ENCODE assay signal across 20 mouse cellular contexts in genomic region chr9:21557556-21557955, GRCm38 (mm10). TPM values are rescaled to one million over a fixed set of nuclear protein-coding genes. Genes with fewer than 3 reads are reported as not detected.
A peak's percentile ranks its signal among the peaks of the same experiment; 100 is the strongest.
DNase-seq lines count a peak whose midpoint lies in the region; ATAC-seq and TF ChIP-seq lines count a peak whose summit lies in the region.
"Had no signal": no experiment of that assay in that cellular context is flagged by ENCODE, and none has a peak within 500 bp of the region (broad histone marks: within the 10 kb centered on the region; RNA-seq: fewer than 3 reads in every experiment).

No protein-coding gene starts in this region.

- no peak for TF ChIP-seq CTCF in lung, postnatal 0 days (IDR thresholded peaks at IDR 0.05)

- peak overlapping the region; percentile 53; the same call in 1 of the 2 replicates for H3K27ac ChIP-seq in heart, embryonic 10.5 days
- H3K27ac ChIP-seq in lung, postnatal 0 days (ENCODE audit: low read length), result 0 out of 2 replicates have a peak overlapping the region, but pooled peaks have one; percentile 9
- peak overlapping the region; percentile 93 for H3K27ac ChIP-seq in liver, embryonic 16.5 days (ENCODE audit: low read length)
- H3K27ac ChIP-seq: layer of hippocampus, adult 2 months; lung, embryonic 15.5 days had no signal

- no peaks in the 10 kb centered on the region for H3K9me3 ChIP-seq in heart, embryonic 10.5 days
- no peaks in the 10 kb centered on the region for H3K9me3 ChIP-seq in lung, postnatal 0 days (ENCODE audit: low read length)
- no peaks in the 10 kb centered on the region for H3K9me3 ChIP-seq in liver, embryonic 16.5 days (replicated peaks; ENCODE audit: control insufficient read depth, low read length)
- H3K9me3 ChIP-seq: heart, embryonic 15.5 days; lung, embryonic 15.5 days had no signal

- ATAC-seq in lung, postnatal 0 days, result no peak
- ATAC-seq in liver, embryonic 16.5 days (ENCODE audit: low read depth), result no peak
- ATAC-seq: midbrain, embryonic 16.5 days had no signal

- DNase-seq in heart, embryonic 10.5 days (ENCODE audit: low spot score), result no peak
- DNase-seq in heart, postnatal 4 days, result no peak
- DNase-seq in lung, postnatal 0 days (ENCODE audit: low spot score), result no peak
- DNase-seq in lung, adult 18-20 months, result no peak
- DNase-seq in R1 (ENCODE audit: low read depth, low spot score), result peak; percentile 84
- no peak for DNase-seq in frontal cortex, adult 2 months (ENCODE audit: extremely low spot score in 1 of 2, low spot score in 1 of 2)
- no peak for DNase-seq in cerebellum, adult 11-12 months
- DNase-seq: adrenal gland, adult 2 months; cerebellum, postnatal 36 days; gastrocnemius, postnatal 14 days; kidney, adult 11 months; kidney, postnatal 10 days; left cerebral cortex, postnatal 4 days; right cerebral cortex, postnatal 14 days; thymus, postnatal 14 days had no signal

- no peak overlapping the region for H3K4me2 ChIP-seq in lung, postnatal 0 days (replicated peaks; ENCODE audit: low read depth, low read length)
- peak overlapping the region; percentile 65 for H3K4me2 ChIP-seq in liver, embryonic 16.5 days (ENCODE audit: low read depth, low read length)
- H3K4me2 ChIP-seq: heart, embryonic 15.5 days; lung, embryonic 15.5 days had no signal

- peaks cover 60% of the 10 kb centered on the region for H3K36me3 ChIP-seq in heart, embryonic 10.5 days
- H3K36me3 ChIP-seq in lung, postnatal 0 days (ENCODE audit: insufficient read depth, low read length), result no peaks in the 10 kb centered on the region
- H3K36me3 ChIP-seq in liver, embryonic 16.5 days (ENCODE audit: control insufficient read depth, insufficient read depth), result peaks cover 1% of the 10 kb centered on the region; the same call in 1 of the 2 replicates
- H3K36me3 ChIP-seq: heart, embryonic 15.5 days had no signal

- no peaks in the 10 kb centered on the region for H3K27me3 ChIP-seq in heart, embryonic 10.5 days (ENCODE audit: insufficient read depth, poor library complexity, severe bottlenecking)
- no peaks in the 10 kb centered on the region for H3K27me3 ChIP-seq in lung, postnatal 0 days (replicated peaks; ENCODE audit: insufficient read depth, low read length)
- H3K27me3 ChIP-seq in liver, embryonic 16.5 days (ENCODE audit: control insufficient read depth, insufficient read depth, low read depth, low read length), result no peaks in the 10 kb centered on the region
- H3K27me3 ChIP-seq: heart, embryonic 15.5 days; lung, embryonic 15.5 days had no signal

- no peak for TF ChIP-seq EP300 in lung, postnatal 0 days (IDR thresholded peaks at IDR 0.05)

- H3K9ac ChIP-seq in lung, postnatal 0 days (replicated peaks; ENCODE audit: low read depth), result no peak overlapping the region
- H3K9ac ChIP-seq in liver, embryonic 16.5 days (ENCODE audit: low read depth, low read length), result peak overlapping the region; percentile 57
- H3K9ac ChIP-seq: heart, embryonic 15.5 days; lung, embryonic 15.5 days had no signal

- 89% methylated on average over 2 of the region's 2 CpGs for WGBS in heart, embryonic 10.5 days
- WGBS in lung, postnatal 0 days, result 97% methylated on average over 2 of the region's 2 CpGs
- 79% methylated on average over 2 of the region's 2 CpGs for WGBS in liver, embryonic 16.5 days (ENCODE audit: insufficient replicate concordance)

- H3K4me1 ChIP-seq in heart, embryonic 10.5 days, result peaks cover 39% of the 10 kb centered on the region
- peaks cover 4% of the 10 kb centered on the region; the same call in 1 of the 2 replicates for H3K4me1 ChIP-seq in lung, postnatal 0 days (ENCODE audit: insufficient read depth, low read depth, low read length)
- H3K4me1 ChIP-seq in liver, embryonic 16.5 days (ENCODE audit: control insufficient read depth, low read depth, low read length), result peaks cover 59% of the 10 kb centered on the region
- H3K4me1 ChIP-seq: lung, embryonic 15.5 days had no signal

- no peak overlapping the region for H3K4me3 ChIP-seq in heart, embryonic 10.5 days
- H3K4me3 ChIP-seq in lung, postnatal 0 days (ENCODE audit: low read depth, low read length), result no peak overlapping the region
- H3K4me3 ChIP-seq in liver, embryonic 16.5 days (ENCODE audit: low read depth, low read length), result no peak overlapping the region
- H3K4me3 ChIP-seq: heart, embryonic 15.5 days; layer of hippocampus, adult 2 months; lung, embryonic 15.5 days had no signal

RNA-seq across cellular contexts. Expression of gene Carm1, which starts 10.9 kb away (rescaled TPM):
- 49.0 and 59.6 TPM in 2 replicates for polyA plus RNA-seq in heart, embryonic 10.5 days (2016; fragmentation: Nextera tagmentation; extraction: Ambion mirVana)
- total RNA-seq in heart, postnatal 4 days (2021), result 10 to 100 TPM; 70.5 to 79.0 TPM
- 10.8 and 12.2 TPM in 2 replicates for polyA plus RNA-seq in lung, postnatal 0 days (2015; fragmentation: Nextera tagmentation; extraction: Ambion mirVana)
- 7.0 and 9.3 TPM in 2 replicates for polyA plus RNA-seq in liver, embryonic 16.5 days (2015; fragmentation: Nextera tagmentation; extraction: Ambion mirVana)
- polyA plus RNA-seq in frontal cortex, adult 2 months (2012; rRNA removed), result 63.6 and 74.3 TPM in 2 replicates

RNA-seq across cellular contexts. Expression of gene AB124611, which starts 31.6 kb away (rescaled TPM):
- polyA plus RNA-seq in heart, embryonic 10.5 days (2016; fragmentation: Nextera tagmentation; extraction: Ambion mirVana), result 1.3 and 2.5 TPM in 2 replicates
- total RNA-seq in heart, postnatal 4 days (2021), result 1 to 10 TPM in 1 of 2 experiments, under 1 TPM in 1; 0.95 to 1.1 TPM
- polyA plus RNA-seq in lung, postnatal 0 days (2015; fragmentation: Nextera tagmentation; extraction: Ambion mirVana), result 5.2 and 5.5 TPM in 2 replicates
- polyA plus RNA-seq in liver, embryonic 16.5 days (2015; fragmentation: Nextera tagmentation; extraction: Ambion mirVana), result 9.6 and 11.3 TPM in 2 replicates
- 0.53 and 0.56 TPM in 2 replicates for polyA plus RNA-seq in frontal cortex, adult 2 months (2012; rRNA removed)

RNA-seq across cellular contexts. Expression of gene Timm29, which starts 35.0 kb away (rescaled TPM):
- polyA plus RNA-seq in heart, embryonic 10.5 days (2016; fragmentation: Nextera tagmentation; extraction: Ambion mirVana), result 27.4 and 33.3 TPM in 2 replicates
- 10 to 100 TPM; 32.3 to 36.4 TPM for total RNA-seq in heart, postnatal 4 days (2021)
- 16.5 and 17.3 TPM in 2 replicates for polyA plus RNA-seq in lung, postnatal 0 days (2015; fragmentation: Nextera tagmentation; extraction: Ambion mirVana)
- 13.9 and 14.1 TPM in 2 replicates for polyA plus RNA-seq in liver, embryonic 16.5 days (2015; fragmentation: Nextera tagmentation; extraction: Ambion mirVana)
- 53.2 TPM in 2 replicates for polyA plus RNA-seq in frontal cortex, adult 2 months (2012; rRNA removed)

RNA-seq across cellular contexts. Expression of gene Yipf2, which starts 35.1 kb away (rescaled TPM):
- polyA plus RNA-seq in heart, embryonic 10.5 days (2016; fragmentation: Nextera tagmentation; extraction: Ambion mirVana), result 17.1 and 22.8 TPM in 2 replicates
- 1 to 10 TPM; 6.6 to 7.7 TPM for total RNA-seq in heart, postnatal 4 days (2021)
- 28.3 and 30.3 TPM in 2 replicates for polyA plus RNA-seq in lung, postnatal 0 days (2015; fragmentation: Nextera tagmentation; extraction: Ambion mirVana)
- 11.5 and 12.5 TPM in 2 replicates for polyA plus RNA-seq in liver, embryonic 16.5 days (2015; fragmentation: Nextera tagmentation; extraction: Ambion mirVana)
- polyA plus RNA-seq in frontal cortex, adult 2 months (2012; rRNA removed), result 27.6 and 27.8 TPM in 2 replicates

RNA-seq across cellular contexts. Expression of gene Tmed1, which starts 47.5 kb away (rescaled TPM):
- 119 and 134 TPM in 2 replicates for polyA plus RNA-seq in heart, embryonic 10.5 days (2016; fragmentation: Nextera tagmentation; extraction: Ambion mirVana)
- 10 to 100 TPM; 38.6 to 46.3 TPM for total RNA-seq in heart, postnatal 4 days (2021)
- 60.8 and 71.3 TPM in 2 replicates for polyA plus RNA-seq in lung, postnatal 0 days (2015; fragmentation: Nextera tagmentation; extraction: Ambion mirVana)
- polyA plus RNA-seq in liver, embryonic 16.5 days (2015; fragmentation: Nextera tagmentation; extraction: Ambion mirVana), result 27.3 and 29.8 TPM in 2 replicates
- polyA plus RNA-seq in frontal cortex, adult 2 months (2012; rRNA removed), result 20.9 and 27.1 TPM in 2 replicates

Comparison
In these comparisons a context has a peak if more than half of its experiments do, and no peak if none do; other contexts are left out.
1. H3K27ac ChIP-seq: peak in every context shown above with its lines; median percentile 93 in liver, embryonic 16.5 days; 53 in heart, embryonic 10.5 days; 9 in lung, postnatal 0 days.